Mouse (Mus musculus) layer of hippocampus, postnatal 14 days (tissue): ENCODE measurements around the gene Qk. TPM values are rescaled to one million over a fixed set of nuclear protein-coding genes. Genes with fewer than 3 reads are reported as not detected.
A peak's percentile ranks its signal among the peaks of the same experiment; 100 is the strongest.

Experiments used
- DNase-seq, 2 experiments: peaks; one replicate each; pipeline ENCODE4 v3.0.0; 2021 to 2022; ENCODE audit warnings: low spot score in 2 of 2, mixed read lengths in 1 of 2
- long read RNA-seq, 2 experiments: library from polyadenylated mRNA; stranded (forward); transcript quantifications; one replicate each; pipeline ENCODE4 v2.0.0; 2021
- total RNA-seq, 2 experiments: library from RNA; stranded (reverse); gene quantifications; 2 replicates each; pipeline ENCODE4 v1.2.3; 2021

Qk gene
- 100 to 1,000 TPM; 480 to 495 TPM for total RNA-seq
- long read RNA-seq, experiment 1, full-length matches to known transcripts: 99 of 172 reads
- long read RNA-seq, experiment 1, partial matches to known transcripts: 4 of 172 reads
- long read RNA-seq, experiment 1, other reads (novel, unspliced or antisense): 69 of 172 reads
- long read RNA-seq, experiment 2, full-length matches to known transcripts: 109 of 191 reads
- long read RNA-seq, experiment 2, partial matches to known transcripts: 16 of 191 reads
- long read RNA-seq, experiment 2, other reads (novel, unspliced or antisense): 66 of 191 reads

DNA sequence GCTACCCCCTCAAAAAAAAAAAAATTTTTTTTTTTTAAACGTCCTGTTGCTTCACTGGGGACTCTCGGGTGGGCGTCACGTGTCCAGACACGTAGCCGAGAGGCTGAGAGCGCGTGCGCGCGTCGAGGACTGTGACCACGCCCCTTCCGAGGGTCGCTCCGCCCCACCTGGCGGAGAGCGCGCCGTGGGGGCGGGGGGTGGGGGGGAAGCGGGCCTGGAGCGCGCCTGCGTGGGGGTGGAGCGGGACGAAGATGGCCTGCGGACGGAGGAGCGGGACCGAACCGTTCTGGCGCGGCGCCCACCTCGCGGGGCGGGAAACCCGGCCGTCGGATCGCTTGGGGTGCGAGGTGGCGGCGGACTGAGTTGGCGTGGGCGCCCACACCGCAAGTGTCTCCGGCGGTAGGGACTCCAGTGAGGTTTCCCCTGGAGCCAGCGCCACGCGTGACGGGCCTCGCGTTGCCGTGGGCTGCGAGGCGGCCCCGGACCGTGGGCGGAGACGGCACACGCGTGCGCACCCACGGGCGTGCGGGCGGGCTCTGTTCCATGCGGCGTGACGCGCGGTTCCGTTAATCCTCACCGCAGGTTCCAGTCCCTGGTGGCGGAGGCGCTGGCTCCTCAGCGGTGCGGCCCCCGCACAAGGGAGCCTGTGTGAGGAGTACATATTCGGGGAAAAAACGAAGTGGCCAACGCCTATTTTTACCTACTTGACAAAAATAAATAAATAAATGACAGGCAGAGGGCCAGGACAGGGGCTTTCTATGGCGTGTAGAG lies at the start of gene Qk:
Gene Qk, minus strand, starts transcription at position 170 of the 771 bp plus-strand sequence.
- DNase-seq: peak; percentile 91 to 95

GRCm38 (mm10) chr17:10367044-10367443 lies 47.4 kb upstream of the Qk start:
- no peak for DNase-seq

- no peak for DNase-seq
These were observed 46.9 kb upstream of the Qk start for GRCm38 (mm10) chr17:10366577-10366976.

- DNase-seq: no peak
These were observed 46.1 kb upstream of the Qk start for GRCm38 (mm10) chr17:10365501-10366482.

DNA sequence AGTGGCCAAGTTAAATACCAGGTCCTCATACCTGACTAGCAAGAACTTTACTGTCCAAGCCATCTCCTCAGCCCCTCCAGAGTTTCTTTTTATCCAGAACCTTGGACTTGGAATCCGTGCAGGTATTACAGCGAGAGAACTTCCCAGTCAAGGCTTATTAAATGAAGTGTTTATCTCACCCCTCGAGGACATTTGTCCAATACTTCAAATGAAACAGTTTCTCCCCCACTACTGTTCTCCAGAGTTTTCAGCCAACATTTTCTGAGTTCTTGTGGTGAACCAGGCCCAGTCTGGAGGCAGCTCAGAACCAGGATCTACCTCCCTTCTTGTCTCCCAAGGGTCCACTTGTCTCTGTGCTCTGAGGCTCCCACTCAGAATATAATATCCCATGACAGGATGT lies 43.5 kb upstream of the Qk start:
- DNase-seq: no peak

- DNase-seq: no peak
These were observed 42.2 kb upstream of the Qk start for GRCm38 (mm10) chr17:10361882-10362291.

- no peak for DNase-seq
These were observed 41.1 kb upstream of the Qk start for GRCm38 (mm10) chr17:10360738-10361137.

DNA sequence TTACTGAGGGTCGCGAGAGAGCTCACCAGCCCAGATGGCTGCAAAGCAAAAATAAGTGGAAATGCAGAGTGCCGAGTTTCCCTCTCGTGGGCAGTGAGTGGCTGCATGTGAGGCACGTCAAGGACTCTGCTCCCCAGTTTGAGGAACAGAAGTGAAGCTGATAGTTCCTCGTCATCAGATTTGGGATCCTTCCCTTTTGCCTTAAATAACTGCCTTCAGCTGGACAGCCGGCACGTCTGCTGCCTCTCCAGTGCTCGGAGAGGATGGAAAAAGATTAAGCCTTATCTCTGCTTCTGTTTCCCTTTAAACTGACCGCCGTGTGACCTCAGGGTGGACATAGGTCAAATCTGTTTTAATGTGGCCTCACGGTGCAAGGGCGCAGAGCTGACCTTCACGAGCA lies 39.8 kb upstream of the Qk start:
- DNase-seq: peak in 1 of 2 experiments; percentile 29

- DNase-seq: no peak
These were observed 37.7 kb upstream of the Qk start for GRCm38 (mm10) chr17:10357348-10357747.

GRCm38 (mm10) chr17:10356294-10356693 lies 36.6 kb upstream of the Qk start:
- DNase-seq: no peak

DNA sequence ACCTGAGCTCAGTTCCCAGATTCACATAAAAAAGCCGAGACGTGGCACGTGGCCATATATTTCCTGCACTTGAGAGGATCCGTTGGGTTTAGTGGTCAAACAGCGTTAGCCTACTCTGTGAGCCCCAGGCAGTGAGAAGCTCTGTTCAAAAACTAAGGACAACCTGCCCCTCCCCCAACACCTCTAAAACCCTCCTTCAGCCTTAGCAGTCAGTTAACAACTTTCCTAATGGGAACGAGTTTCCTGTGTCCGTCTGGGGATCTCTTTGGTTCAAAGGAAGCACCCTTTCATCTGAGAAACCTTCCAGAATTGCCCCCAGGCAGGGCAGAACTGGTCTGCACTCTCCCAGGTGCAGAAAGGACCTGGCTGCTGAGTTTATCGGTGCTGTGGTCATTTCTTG lies 36.1 kb upstream of the Qk start:
- DNase-seq: no peak

DNA sequence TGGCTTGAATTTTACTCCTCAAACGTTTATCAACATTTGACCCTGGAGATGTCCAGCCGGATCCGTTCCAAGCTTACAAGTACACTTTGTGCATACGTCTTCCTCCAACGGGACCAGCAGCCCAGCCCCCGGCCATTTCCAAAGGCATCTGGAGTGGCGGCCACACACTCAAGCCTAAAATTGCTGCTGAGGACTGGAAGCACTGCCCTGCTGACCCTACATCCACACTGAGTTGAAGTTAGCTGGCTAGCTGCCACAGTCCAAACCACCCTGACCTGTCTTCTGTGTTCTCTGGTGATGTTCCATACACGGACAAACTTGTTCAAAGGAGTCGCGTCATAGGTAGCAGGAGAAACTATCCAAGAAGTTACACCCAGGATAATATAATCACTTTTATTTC lies 18.6 kb upstream of the Qk start:
- DNase-seq: no peak

DNA sequence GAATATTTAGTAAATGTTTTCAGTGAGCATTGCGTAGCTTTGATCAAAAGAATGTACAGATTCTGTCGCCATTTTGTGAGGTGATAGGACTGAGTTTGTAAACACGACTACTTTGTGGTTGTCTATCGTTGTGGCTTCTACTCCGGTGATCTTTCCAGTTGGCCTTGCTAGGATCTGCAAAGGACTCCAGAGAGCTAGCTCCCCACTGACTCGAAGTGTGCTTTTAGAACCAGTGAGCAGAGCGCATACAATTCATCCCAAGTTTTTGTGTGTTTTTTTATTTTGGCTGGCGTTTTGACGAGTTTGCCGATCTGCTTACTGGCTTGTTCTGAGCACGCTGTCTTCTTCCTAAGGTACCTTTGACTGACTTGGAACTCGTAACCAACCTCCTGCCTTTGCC lies 16.9 kb upstream of the Qk start:
- no peak for DNase-seq

DNA sequence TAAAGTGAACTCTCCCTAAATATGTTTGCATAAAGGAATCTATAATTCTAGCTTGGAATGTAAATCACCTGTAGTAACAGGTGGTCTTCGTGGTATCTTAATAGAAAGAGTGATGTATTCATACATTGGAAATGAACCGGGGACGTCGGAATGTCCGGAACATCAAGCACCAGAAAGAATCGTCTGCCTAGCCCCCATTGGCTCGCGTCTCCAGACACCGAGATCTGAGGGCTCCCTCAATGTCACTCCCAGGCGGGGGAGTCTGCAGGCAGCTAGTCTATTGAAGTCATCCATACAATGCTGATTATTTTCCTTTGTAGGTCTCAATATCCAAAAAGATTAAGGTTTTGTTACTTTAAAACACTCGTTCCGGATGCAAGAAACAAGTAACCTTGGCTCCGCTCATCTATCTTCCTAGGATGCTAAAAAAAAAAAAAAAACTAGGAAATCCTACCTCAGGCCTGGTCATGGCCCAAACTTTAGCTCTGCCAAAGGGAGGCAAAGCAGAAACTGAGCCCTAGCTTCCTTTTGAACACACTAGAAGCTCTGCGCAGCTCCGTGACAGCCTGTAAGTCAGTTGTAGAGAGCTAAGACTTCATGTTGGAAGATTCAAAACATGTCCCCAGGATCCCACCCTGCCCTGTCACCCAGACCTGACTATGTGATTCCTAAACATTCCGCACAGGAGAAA lies 16.3 kb upstream of the Qk start:
- no peak for DNase-seq

DNA sequence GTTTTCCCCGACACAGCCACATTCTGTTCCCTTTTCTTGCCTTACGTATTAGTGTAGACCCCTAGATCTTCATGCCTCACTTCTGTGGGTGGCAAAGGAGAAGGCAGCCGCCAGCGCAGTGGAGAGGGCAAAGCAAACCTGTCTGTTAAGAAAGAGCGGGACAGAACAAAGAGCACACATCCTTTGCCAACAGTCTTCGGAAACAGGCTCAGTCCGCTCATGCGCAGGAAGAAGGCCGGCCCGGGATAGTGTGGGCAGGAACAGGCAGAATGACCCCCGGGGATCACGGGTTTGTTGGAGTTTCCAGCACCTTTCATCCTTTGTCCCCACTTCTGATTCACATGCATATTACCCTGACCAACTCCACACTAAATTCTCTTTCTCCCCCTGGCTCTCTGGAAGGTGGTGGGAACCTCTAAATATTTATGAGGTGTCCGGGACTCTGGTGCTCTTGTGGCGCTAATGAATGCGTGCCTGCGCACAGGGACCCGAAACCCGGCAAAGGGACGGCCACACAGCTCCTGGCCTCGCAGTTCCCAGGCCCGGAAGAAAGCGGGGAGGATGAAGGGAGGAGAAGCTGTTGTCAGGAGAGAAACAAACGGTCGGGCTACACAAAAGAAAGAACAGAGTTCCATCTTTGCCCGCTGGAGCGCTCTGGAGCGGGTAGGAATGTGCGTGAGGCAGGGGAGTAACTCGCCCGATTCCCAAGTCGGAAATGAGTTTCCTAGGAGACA lies 15.5 kb upstream of the Qk start:
- peak; percentile 73 to 91 for DNase-seq

GRCm38 (mm10) chr17:10334481-10334880 lies 14.8 kb upstream of the Qk start:
- DNase-seq: no peak

GRCm38 (mm10) chr17:10333321-10333720 lies 13.7 kb upstream of the Qk start:
- DNase-seq: no peak

DNA sequence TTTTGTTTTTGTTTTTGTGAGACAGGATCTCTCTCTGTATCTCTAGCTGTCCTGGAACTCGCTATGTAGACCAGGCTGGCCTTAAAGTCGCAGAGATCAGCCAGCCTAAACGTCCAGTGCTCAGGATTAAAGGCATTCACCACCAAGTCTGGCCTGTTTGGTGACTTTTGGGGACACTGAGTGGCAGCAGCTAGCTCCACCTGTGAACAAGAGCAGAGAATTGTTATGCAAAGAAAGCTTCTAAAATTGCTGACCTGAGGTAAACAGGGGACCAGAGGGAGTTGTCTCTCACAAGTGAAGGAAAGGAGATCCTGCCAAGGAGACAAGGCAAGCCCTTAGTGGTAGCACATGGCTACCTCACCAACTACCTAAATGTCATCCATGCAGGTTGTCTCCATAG lies 12.5 kb upstream of the Qk start:
- DNase-seq: no peak

GRCm38 (mm10) chr17:10329461-10329860 lies 9.8 kb upstream of the Qk start:
- DNase-seq: no peak

- DNase-seq: no peak
These were observed 9.0 kb upstream of the Qk start for GRCm38 (mm10) chr17:10328544-10329100.
